Mouse (Mus musculus): ENCODE measurements around the gene Neurog2.

DNA sequence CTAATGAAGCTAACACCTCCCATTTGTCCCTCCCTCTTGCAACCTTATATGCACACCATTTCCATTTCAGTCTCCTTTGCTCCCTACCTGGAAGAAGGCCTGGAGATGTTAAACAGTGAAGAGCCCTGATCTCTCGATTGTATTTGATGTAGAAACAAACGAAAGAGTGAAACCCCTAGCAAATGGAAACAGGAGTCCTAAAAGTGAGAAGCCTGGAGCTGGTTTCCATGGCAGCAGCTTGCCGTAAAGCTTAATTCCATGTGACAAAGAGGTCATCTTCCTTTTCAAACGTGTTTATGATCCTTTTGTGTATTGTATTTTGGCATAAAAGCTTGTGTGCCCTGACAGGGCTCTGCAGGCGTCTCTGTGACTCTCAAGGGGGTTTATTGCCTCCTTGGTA is 9.3 kb downstream of the Neurog2 start:
- no peak for TF ChIP-seq CHD2 (IDR thresholded peaks at IDR 0.05; ENCODE audit: low read depth, low read length)
- no peak for TF ChIP-seq HCFC1 (IDR thresholded peaks at IDR 0.05; ENCODE audit: borderline replicate concordance, insufficient read depth, low read length)
- no peak for TF ChIP-seq ZNF384 (IDR thresholded peaks at IDR 0.05; ENCODE audit: low read depth, low read length)
